Mouse (Mus musculus) activated CD4-positive, CD25-positive, alpha-beta regulatory T cell, adult 4 months (primary cell): Measurements from ENCODE around the gene Tex29. TPM values are rescaled to one million over a fixed set of nuclear protein-coding genes. Genes with fewer than 3 reads are reported as not detected.

Experiments used
- ATAC-seq: one replicate; pipeline ENCODE4 v1.8.0; 2017
- polyA plus RNA-seq, 2 experiments: library from polyadenylated mRNA; unstranded; fragments of 100-300 nt; shearing (Covaris generic); gene quantifications; one replicate each; pipeline ENCODE4 v1.2.1; 2017

Gene Tex29
- polyA plus RNA-seq, result not detected

- no peak for ATAC-seq
Observed at GRCm38 (mm10) chr8:11840174-11840573, at the start of gene Tex29. Tex29 (plus strand) TSS chr8:11840474.

- no peak for ATAC-seq
Observed at GRCm38 (mm10) chr8:11794956-11795355, 45.3 kb upstream of the Tex29 start.

GRCm38 (mm10) chr8:11797128-11797527 lies 43.1 kb upstream of the Tex29 start:
- no peak for ATAC-seq

GRCm38 (mm10) chr8:11797729-11798479 lies 42.4 kb upstream of the Tex29 start:
- ATAC-seq, result no peak

- ATAC-seq, result no peak
Observed at GRCm38 (mm10) chr8:11798480-11798867, 41.8 kb upstream of the Tex29 start.

GRCm38 (mm10) chr8:11799098-11799497 lies 41.2 kb upstream of the Tex29 start:
- ATAC-seq, result no peak

GRCm38 (mm10) chr8:11800481-11800880 lies 39.8 kb upstream of the Tex29 start:
- ATAC-seq, result no peak

GRCm38 (mm10) chr8:11801571-11801970 lies 38.7 kb upstream of the Tex29 start:
- no peak for ATAC-seq

- ATAC-seq, result no peak
Observed at GRCm38 (mm10) chr8:11804914-11805313, 35.4 kb upstream of the Tex29 start.

GRCm38 (mm10) chr8:11806252-11806651 lies 34.0 kb upstream of the Tex29 start:
- no peak for ATAC-seq

GRCm38 (mm10) chr8:11807361-11807760 lies 32.9 kb upstream of the Tex29 start:
- no peak for ATAC-seq

- ATAC-seq, result no peak
Observed at GRCm38 (mm10) chr8:11808047-11808446, 32.2 kb upstream of the Tex29 start.

- no peak for ATAC-seq
Observed at GRCm38 (mm10) chr8:11810426-11810825, 29.8 kb upstream of the Tex29 start.

GRCm38 (mm10) chr8:11813801-11814200 lies 26.5 kb upstream of the Tex29 start:
- ATAC-seq, result no peak

GRCm38 (mm10) chr8:11815206-11815605 lies 25.1 kb upstream of the Tex29 start:
- no peak for ATAC-seq

- ATAC-seq, result no peak
Observed at GRCm38 (mm10) chr8:11820136-11820535, 20.1 kb upstream of the Tex29 start.

- ATAC-seq, result no peak
Observed at GRCm38 (mm10) chr8:11820568-11820967, 19.7 kb upstream of the Tex29 start.

GRCm38 (mm10) chr8:11821451-11822206 lies 18.6 kb upstream of the Tex29 start:
- no peak for ATAC-seq

- no peak for ATAC-seq
Observed at GRCm38 (mm10) chr8:11822550-11823060, 17.7 kb upstream of the Tex29 start.

- no peak for ATAC-seq
Observed at GRCm38 (mm10) chr8:11825756-11826155, 14.5 kb upstream of the Tex29 start.

- no peak for ATAC-seq
Observed at GRCm38 (mm10) chr8:11827312-11827711, 13.0 kb upstream of the Tex29 start.

GRCm38 (mm10) chr8:11830214-11831046 lies 9.8 kb upstream of the Tex29 start:
- ATAC-seq, result no peak

- ATAC-seq, result no peak
Observed at GRCm38 (mm10) chr8:11831174-11831573, 9.1 kb upstream of the Tex29 start.
